Mouse (Mus musculus) CD8-positive naive resting alpha-beta T cell, adult 2 months (primary cell): ENCODE data around the gene Bsg.

Source experiments
- DNase-seq, 2 experiments: peaks; one replicate each; pipeline ENCODE4 v3.0.0; 2022; ENCODE audit warnings: low read depth in 2 of 2, low spot score in 2 of 2

The Bsg gene

DNA sequence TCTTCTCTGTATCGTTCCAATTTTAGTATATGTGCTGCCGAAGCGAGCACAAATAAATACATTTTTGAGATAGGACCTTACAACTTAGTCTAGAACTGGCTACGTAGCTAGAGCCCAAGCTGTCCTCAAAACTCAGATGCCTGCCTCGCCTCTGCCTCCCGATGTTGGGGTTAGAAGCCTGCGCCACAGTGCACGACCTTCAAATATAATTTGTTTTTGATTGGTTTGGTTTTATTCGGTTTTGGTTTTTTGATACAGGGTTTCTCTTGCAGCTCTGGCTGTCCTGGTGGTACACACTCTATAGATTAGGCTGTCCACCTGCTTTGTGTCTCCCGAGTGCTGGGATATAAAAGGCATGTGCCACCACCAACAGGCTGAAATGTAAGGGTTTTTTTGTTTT lies 750 bp upstream of the Bsg start:
- no peak for DNase-seq

DNA sequence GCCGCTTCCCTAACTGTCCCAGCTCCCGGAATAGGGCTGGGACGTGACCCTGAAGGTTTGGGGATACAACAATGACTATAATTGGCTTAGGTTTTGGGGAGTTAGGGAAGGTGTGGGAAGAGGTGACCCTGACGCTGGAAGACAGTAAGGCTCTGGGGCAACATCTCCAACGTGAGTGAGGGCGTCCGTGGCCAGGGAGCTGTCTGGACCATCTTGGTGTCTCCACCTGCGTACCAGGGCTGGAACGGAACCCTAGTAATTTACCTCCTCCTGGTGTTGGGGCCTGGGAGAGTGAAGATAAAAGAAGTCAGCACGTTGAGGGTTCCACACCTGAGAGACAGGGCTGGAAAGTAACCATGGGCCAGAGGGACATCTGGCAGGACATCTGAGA lies 674 bp downstream of the Bsg start:
- no peak for DNase-seq

DNA sequence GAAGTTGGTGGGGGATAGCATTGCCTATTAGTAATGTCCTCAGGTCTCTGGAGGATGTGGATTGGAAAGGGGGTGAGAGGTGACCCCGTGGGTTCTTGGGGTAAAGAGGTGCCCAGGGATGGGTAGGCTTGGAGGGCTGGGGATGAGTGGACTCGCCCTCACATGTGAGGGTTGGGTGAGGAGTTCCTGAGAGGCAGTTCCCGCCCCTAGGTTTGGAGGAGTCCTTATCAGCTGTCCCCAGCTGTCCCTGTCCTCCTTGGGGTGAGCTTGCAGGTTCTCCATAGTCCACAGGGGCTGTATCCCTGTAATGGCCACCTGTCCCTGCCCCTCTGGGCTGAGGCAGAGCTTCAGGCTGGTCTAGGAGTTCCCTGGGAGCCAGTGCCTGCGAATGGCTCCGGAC lies 1.7 kb downstream of the Bsg start:
- no peak for DNase-seq

DNA sequence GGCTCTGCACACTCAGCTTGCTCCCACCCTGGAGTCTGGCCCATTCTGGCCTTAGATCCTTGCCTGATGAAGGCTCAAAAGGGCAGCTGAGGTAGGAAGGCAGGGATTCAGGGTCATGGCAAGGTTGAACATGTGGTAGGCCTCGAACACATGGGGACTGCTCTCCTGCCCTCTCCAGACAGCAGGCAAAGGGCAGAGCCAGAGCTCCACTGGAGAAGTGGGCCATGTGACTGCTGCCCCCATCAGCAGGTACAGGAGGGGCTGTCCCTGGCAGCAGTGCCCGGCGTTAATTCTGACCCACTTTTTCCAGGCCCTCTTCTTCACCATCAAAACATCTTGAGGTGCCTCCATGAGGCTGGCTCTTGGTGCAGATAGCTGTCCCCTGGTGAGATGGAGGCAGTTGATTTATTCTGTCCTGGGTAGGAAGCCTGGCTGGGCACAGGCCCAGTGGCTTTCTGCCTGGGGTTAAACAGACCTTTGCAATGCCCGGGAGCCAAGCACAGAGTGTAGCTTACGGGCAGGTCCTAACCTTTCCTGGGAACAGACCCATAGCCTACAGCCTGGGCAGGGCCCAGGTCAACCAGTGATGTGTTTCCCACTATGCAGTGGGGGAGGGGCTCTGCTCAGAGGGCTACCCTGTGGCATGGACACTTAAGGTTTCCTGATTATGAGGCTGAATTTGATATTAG lies 2.3 kb downstream of the Bsg start:
- DNase-seq, result no peak

DNA sequence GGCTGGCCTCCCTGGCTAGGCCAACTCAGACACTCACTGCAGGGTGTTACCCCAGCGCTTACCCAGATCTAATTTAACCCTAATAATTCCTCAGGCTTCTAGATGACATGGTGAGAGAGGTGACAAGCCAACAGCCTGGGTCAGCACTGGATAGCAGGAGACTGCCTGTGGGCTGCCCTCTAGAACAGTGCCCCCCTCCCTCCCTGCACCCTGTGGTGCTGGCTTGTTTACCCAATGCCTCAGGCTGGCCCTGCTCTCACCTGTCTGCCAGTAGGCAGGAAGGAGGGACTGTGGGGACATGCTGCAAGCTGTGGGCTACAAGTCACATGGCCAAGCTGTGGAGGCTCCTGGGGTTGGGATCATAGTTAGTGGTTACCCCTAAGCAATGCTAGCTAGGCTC lies 2.9 kb downstream of the Bsg start:
- DNase-seq, result no peak

DNA sequence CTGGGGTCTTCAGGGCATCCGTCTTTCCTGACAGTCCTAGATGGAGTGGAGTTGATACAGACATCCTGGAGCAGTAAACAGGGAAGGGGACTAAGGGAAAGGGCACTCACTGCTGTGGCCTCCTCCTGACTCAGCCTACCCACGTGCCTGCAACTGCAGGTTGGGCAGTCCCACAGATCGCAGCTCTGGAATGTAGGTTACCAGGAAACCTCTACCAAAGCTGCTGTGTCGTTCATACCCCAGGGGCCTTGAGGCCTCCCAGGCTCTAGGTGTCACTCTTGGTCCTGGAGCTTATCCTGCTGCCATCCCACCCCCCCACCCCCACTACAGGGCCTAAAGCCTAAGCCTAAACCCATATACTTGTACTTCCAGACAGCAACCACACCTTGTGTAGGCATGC lies 3.5 kb downstream of the Bsg start:
- no peak for DNase-seq

DNA sequence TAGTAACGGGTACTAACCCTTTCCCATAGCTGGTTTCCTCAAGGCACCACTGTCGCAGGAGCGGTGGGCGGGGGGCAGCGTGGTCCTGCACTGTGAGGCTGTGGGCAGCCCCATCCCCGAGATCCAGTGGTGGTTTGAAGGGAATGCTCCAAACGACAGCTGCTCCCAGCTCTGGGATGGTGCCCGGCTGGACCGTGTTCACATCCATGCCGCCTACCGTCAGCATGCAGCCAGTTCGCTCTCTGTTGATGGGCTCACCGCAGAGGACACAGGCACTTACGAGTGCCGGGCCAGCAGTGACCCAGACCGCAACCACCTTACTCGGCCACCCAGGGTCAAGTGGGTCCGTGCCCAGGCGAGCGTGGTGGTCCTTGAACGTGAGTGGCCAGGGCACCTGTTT lies 4.4 kb downstream of the Bsg start:
- no peak for DNase-seq

DNA sequence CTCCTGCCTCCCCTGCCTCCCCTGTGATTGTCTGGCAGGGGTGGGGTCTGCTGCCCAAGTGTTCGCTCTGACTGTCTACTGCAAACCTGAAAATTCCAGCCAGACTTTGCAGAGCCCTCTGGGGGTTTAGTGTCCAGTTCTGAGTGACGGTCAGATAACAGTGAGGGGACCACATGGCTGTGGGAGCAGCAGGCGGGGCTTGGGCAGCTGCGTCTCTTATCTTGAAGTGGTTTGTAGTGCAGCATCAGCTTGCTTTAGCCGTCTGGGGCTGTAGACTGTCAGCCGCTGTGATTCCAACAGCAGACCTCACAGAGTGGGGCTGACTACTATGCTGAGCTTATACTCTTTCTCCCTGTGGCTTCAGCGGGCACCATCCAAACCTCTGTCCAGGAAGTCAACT lies 5.0 kb downstream of the Bsg start:
- DNase-seq, result no peak

DNA sequence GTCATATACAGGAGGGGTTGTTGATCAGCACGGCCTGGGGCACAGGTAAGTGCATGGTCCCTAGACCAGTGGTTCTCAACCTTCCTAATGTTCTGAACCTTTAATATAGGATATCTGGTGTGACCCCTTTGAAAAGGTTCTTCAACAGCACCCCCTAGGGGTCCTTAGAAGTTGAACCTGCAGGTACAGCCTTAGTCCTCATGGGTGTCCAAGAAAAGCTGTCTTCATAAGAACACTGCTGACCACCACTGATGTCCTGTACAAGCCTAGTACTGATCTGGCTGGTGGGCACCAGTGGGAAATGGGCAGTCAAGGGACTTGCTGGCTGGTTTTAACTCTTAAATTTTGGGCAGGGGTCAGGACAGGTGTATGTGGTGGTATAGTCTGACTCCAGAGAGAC lies 7.7 kb downstream of the Bsg start:
- DNase-seq, result peak in 1 of 2 experiments; percentile 32

DNA sequence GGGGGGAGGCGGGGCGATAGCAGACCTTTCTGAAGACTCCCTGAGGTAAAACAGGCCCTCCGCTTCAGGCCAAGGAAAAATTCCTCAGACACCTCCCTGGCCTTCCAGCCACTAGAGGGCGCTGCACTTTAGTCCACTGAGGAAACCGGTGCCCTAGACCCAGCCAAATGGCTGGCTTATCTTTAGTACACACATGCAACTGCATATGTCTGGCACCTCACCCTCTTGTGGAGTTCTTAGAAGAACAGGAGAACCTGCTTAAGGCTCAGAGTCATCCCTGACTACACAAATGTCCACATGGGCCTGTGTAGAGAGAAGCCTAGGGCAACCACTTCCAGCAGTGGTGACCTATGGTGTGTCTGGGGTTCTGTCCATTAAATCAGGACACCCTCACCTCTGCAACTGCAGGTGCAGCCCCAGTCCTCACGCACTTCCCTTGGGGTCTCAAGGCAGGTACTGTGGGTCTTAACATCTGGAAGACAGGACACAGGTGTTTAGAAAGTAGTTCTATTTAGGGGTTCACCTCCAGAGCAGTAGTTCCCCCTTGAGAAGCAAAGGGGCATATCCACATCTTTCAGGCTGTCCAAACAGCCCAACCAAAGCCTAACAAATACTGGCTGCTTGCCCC lies 8.3 kb downstream of the Bsg start:
- peak; percentile 71 to 81 for DNase-seq

DNA sequence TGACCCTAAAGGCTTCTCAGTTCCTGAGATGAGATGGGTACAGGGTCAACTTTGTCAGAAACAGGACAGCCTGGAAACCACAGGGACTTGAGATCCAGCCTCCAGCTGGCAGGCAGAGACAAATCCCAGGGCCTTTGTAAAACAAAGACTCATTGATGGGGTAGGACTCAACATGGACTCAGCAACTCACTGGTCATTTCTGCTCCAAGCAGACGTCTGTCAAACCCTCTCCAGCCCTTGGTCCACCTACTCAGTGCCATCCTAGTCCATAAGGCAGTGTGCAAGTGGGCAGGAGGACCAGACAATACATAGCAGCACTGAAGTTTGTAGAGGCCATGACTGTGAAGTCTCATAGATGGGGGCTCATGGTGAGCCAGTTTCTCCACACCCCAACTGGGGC lies 8.9 kb downstream of the Bsg start:
- DNase-seq, result no peak

DNA sequence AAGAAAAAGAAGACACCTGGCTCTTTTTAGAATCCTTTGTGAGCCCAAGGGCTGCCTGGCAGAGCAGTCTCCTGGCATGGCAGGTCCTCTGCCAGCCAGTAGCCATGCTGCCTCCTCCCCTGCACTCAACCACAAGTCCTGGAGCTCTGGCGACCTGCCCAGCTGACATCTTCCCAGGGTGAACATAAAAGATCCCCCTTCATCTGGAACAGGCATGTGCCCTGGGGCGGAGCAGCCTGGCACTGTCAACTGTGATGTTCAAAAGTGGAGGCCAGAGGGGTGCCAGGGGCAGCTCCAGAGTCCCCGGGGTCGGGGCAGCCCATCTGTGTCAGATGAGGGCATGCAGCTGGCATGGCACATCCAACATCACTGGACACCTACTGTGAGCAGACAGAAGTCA lies 10.7 kb downstream of the Bsg start:
- DNase-seq, result no peak

DNA sequence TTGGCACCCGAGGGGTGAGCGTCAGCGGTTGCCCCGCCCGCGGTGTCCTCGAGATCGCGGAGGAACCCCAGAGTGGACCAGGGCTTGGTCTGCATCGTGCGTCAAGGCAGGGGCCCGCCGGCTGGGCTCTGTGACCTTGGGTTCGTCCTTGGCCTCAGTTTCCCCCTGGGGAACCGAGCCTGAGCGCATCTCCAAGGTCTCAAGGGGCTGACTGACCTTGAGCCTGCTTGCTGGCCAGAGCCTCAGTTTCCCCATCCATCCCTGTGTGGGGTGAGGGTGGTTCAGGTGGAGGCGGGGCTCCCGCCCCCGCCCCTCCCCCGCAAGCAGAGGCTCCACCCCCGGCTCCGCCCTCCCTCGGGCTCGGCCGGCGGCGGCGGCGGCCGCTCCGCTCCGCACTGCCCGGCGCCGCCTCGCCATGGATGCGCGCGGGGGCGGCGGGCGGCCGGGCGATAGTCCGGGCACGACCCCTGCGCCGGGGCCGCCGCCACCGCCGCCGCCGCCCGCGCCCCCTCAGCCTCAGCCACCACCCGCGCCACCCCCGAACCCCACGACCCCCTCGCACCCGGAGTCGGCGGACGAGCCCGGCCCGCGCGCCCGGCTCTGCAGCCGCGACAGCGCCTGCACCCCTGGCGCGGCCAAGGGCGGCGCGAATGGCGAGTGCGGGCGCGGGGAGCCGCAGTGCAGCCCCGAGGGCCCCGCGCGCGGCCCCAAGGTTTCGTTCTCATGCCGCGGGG lies 12.1 kb downstream of the Bsg start, which contains the start of gene Hcn2:
Gene Hcn2 (plus strand): TSS at position 381 of the 734 bp plus-strand sequence.
- DNase-seq, result no peak

DNA sequence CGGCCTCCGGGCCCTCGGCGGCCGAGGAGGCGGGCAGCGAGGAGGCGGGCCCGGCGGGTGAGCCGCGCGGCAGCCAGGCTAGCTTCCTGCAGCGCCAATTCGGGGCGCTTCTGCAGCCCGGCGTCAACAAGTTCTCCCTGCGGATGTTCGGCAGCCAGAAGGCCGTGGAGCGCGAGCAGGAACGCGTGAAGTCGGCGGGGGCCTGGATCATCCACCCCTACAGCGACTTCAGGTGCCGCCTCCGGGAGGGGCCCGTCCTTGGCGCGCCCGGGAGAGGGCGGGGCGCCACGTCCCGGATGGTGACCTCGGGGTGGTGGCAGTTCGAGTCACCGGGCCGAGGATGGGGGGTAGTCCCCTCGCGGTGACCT lies 12.7 kb downstream of the Bsg start:
- DNase-seq, result no peak

DNA sequence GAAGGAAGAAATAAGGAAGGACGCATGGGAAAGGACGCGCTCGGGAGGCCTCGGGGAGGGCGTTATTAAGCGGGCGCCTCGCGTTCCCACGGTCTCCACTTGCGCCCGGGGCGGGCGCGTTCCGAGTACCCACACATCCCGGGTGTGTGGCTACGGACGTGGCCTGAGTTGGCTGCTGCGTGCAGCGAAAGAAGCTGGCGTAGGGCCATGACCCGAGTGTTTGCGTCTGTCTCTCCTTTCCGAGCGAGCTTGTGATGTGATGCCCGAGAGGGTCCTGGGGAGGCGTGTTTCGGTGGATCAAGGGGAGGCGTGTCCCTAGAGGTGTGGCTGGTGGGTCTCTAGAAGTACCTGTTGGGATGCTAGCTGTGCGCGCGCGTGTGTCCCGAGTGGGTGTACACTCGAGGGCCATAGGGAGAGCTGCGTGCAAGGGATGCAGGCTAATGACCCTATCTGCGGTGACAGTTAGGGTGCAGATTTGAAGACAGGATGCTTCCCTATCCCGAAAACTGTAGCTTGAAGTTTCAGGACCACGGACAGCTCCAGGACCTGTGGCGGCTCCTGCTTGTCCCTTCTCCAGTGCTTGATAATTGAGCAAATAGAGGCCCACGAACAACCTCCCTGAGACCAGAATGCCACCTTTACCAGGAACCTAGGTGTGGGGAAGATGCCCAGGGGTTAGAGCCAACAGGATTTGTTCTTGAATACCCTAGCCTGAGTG lies 13.5 kb downstream of the Bsg start:
- peak in 1 of 2 experiments; percentile 35 for DNase-seq

DNA sequence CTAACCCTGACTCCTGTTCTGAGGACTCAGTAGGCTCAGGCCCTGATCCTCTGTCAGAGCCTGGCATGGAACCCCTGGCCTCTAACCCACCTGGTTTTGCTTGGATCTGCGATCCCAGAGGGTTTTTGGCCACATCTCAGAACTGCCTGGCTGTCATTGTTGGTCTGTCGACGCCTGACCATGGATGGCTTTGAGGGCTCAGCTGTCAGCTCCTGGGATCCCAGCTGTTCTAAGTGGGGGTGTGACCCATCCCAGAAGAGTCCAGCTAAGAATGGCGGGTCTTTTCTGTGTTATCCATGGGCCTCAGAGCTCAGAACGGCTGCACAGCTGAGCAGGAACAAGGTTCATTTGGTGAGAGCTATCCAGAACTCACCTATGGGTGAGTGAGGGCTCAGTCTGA lies 16.8 kb downstream of the Bsg start:
- DNase-seq, result no peak

DNA sequence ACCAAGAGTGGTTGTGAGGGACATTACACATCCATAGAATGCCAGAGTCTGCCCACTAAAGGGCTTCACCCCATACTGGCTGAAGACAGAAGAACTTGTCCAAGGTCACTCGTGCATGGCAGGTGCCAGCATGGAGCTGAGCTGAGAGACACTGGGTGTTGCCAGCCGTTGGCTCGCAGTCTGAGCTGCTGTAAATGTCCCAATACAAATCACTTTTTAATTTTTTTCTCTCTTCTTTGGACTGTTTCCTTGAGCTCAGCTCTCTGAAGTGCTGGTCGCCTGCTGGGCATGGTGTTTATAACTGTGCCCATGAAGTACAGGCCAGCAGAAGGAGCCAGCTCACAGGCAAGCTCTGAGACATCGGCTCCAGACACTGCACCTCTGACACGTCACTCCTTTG lies 18.8 kb downstream of the Bsg start:
- DNase-seq, result no peak

DNA sequence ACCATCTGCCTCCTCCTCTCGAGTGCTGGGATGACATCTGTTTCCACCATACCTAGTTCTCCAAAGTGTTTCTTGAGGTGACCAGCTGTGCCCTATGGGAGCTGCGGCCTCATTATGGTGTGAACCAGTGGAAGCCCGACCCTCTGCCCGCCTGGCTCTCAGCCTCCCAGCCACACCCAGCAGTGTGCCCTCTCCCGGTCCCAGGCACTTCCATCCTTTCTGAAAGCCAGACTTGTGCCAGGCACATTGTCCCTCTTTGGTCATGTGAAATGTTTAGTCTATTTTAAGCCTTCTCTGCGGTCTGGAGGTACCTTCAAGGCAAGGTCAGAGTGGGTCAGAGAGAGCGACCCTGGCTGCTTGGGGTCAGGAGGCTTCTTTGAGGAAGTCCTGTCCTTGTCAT lies 19.4 kb downstream of the Bsg start:
- no peak for DNase-seq

DNA sequence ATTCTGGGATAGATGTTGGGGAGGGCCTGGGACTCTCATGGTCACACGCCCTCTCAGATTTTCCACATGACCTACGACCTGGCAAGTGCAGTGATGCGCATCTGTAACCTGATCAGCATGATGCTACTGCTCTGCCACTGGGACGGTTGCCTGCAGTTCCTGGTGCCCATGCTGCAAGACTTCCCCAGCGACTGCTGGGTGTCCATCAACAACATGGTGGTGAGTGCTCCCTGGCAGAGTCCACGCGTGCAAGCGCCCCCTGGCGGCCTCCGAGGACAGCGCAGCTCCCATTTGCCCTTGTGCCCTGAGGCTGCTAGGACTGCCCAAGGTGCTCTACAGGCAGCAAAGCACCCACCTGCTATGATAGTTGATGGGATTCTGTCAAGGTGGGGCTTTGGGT lies 21.8 kb downstream of the Bsg start:
- DNase-seq, result peak; percentile 56 to 60

DNA sequence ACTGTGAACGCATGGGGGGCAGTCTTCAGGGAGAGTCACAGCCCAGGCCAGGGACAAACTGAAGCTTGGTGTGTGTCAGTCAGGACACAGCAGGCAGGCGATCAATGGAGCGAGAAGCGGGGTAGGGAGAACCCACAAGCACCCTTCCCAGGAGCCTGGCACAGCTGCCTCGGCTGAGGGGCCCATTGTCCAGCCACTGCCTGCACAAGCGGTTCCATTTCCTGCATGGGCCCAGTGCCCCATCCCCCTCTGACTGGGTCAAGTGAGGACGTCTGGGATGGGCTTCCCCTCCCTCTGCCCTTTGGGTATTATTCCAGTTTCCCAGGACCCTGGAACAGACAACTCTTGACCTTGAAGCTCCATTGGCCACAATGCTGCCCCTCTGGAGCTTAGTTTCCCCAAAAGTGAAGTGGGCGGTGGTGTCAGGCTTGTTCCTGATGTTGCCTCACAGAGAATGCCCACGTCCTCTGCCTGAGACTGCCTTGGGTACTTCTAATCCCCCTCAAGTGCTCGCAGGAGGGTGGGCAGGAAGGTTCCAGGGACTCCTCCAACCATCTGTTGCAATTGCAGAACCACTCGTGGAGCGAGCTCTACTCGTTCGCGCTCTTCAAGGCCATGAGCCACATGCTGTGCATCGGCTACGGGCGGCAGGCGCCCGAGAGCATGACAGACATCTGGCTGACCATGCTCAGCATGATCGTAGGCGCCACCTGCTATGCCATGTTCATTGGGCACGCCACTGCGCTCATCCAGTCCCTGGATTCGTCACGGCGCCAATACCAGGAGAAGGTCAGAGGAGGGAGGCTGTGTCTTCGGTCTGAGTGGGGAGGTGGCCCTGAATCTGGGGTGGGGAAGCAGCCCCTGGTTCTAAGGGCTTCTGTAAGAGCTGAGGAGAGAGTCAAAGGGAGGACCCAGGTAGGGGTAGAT lies 24.3 kb downstream of the Bsg start:
- no peak for DNase-seq
